Mouse (Mus musculus): Measurements from ENCODE around the gene Gm9844. TPM values are rescaled to one million over a fixed set of nuclear protein-coding genes. Genes with fewer than 3 reads are reported as not detected.

Gm9844 gene
- polyA plus RNA-seq, 1 experiment: 13.5 TPM

GRCm38 (mm10) chr7:24859234-24859633, 2.8 kb upstream of the Gm9844 start:
- TF ChIP-seq POLR2A (IDR thresholded peaks at IDR 0.05; ENCODE audit: extremely low read depth, insufficient read depth, low read length): no peak
- TF ChIP-seq CTCF (IDR thresholded peaks at IDR 0.05; ENCODE audit: extremely low read depth, insufficient read depth, low read length): no peak
- H3K27ac ChIP-seq (ENCODE audit: insufficient read depth, low read length): no peak overlapping the region
- no peaks in the 10 kb centered on the region for H3K4me1 ChIP-seq (ENCODE audit: control insufficient read depth, insufficient read depth, low read length)
- H3K4me3 ChIP-seq (ENCODE audit: insufficient read depth, low read length): no peak overlapping the region

- TF ChIP-seq POLR2A (IDR thresholded peaks at IDR 0.05; ENCODE audit: extremely low read depth, insufficient read depth, low read length): no peak
- no peak for TF ChIP-seq CTCF (IDR thresholded peaks at IDR 0.05; ENCODE audit: extremely low read depth, insufficient read depth, low read length)
- no peaks in the 10 kb centered on the region for H3K4me1 ChIP-seq (ENCODE audit: control insufficient read depth, insufficient read depth, low read length)
- H3K27ac ChIP-seq (ENCODE audit: insufficient read depth, low read length): no peak overlapping the region
- H3K4me3 ChIP-seq (ENCODE audit: insufficient read depth, low read length): no peak overlapping the region
Observed at GRCm38 (mm10) chr7:24862853-24863252, 840 bp downstream of the Gm9844 start.

- Histone ChIP-seq H3K4me3 (ENCODE audit: insufficient read depth, low read length) (no peak overlapping the region), H3K4me1 (ENCODE audit: control insufficient read depth, insufficient read depth, low read length) (no peaks in the 10 kb centered on the region)
- no peak for TF ChIP-seq CTCF (IDR thresholded peaks at IDR 0.05; ENCODE audit: extremely low read depth, insufficient read depth, low read length)
Observed at GRCm38 (mm10) chr7:24864156-24864555, 2.1 kb downstream of the Gm9844 start.

DNA sequence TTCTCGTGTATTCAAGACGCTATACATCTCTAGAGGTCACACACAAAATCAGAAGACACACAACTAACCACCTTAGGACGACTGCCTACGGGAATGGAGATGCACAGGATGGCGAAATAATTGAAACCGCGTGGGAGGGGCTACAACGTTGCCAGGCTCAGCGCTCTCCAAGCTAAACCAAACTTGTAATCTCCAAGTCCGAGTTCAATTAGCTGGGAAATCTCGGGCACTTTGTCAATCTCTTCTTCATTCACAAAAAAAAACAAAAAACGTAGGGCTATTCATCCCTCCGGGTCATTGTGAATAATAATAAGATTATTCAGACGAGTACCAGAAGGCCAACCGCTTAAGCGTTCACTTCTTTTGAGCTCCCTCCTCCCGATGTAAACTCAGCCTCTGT, 7.1 kb downstream of the Gm9844 start:
- Histone ChIP-seq H3K4me3 (ENCODE audit: insufficient read depth, low read length) (no peak overlapping the region), H3K4me1 (ENCODE audit: control insufficient read depth, insufficient read depth, low read length) (no peaks in the 10 kb centered on the region), H3K27ac (ENCODE audit: insufficient read depth, low read length) (no peak overlapping the region)
- TF ChIP-seq CTCF (IDR thresholded peaks at IDR 0.05; ENCODE audit: extremely low read depth, insufficient read depth, low read length): no peak
- no peak for TF ChIP-seq POLR2A (IDR thresholded peaks at IDR 0.05; ENCODE audit: extremely low read depth, insufficient read depth, low read length)

More at GRCm38 (mm10) chr7:24864156-24864555, 2.1 kb downstream of the Gm9844 start:
- H3K27ac ChIP-seq (ENCODE audit: insufficient read depth, low read length): no peak overlapping the region

GRCm38 (mm10) chr7:24869532-24870165, 7.6 kb downstream of the Gm9844 start, which contains the start of the genes Lypd4 and Dmrtc2:
Lypd4 (minus strand) TSS chr7:24869941.
Dmrtc2 (plus strand) TSS chr7:24870057.
- TF ChIP-seq POLR2A (IDR thresholded peaks at IDR 0.05; ENCODE audit: extremely low read depth, insufficient read depth, low read length): no peak
- no peak for TF ChIP-seq CTCF (IDR thresholded peaks at IDR 0.05; ENCODE audit: extremely low read depth, insufficient read depth, low read length)
- Histone ChIP-seq H3K27ac (ENCODE audit: insufficient read depth, low read length) (no peak within 1 kb of the TSS), H3K4me3 (ENCODE audit: insufficient read depth, low read length) (no peak within 1 kb of the TSS), H3K4me1 (ENCODE audit: control insufficient read depth, insufficient read depth, low read length) (no peaks in the 10 kb centered on the region)

- no peak overlapping the region for H3K27ac ChIP-seq (ENCODE audit: insufficient read depth, low read length)
- TF ChIP-seq POLR2A (IDR thresholded peaks at IDR 0.05; ENCODE audit: extremely low read depth, insufficient read depth, low read length) (no peak), CTCF (IDR thresholded peaks at IDR 0.05; ENCODE audit: extremely low read depth, insufficient read depth, low read length) (no peak)
Observed at GRCm38 (mm10) chr7:24877588-24877987, 15.6 kb downstream of the Gm9844 start.

GRCm38 (mm10) chr7:24879620-24880019, 17.6 kb downstream of the Gm9844 start:
- H3K27ac ChIP-seq (ENCODE audit: insufficient read depth, low read length): no peak overlapping the region
- H3K4me1 ChIP-seq (ENCODE audit: control insufficient read depth, insufficient read depth, low read length): no peaks in the 10 kb centered on the region
- H3K4me3 ChIP-seq (ENCODE audit: insufficient read depth, low read length): no peak overlapping the region
- TF ChIP-seq POLR2A (IDR thresholded peaks at IDR 0.05; ENCODE audit: extremely low read depth, insufficient read depth, low read length): no peak
- TF ChIP-seq CTCF (IDR thresholded peaks at IDR 0.05; ENCODE audit: extremely low read depth, insufficient read depth, low read length): no peak

More at GRCm38 (mm10) chr7:24877588-24877987, 15.6 kb downstream of the Gm9844 start:
- no peaks in the 10 kb centered on the region for H3K4me1 ChIP-seq (ENCODE audit: control insufficient read depth, insufficient read depth, low read length)
- no peak overlapping the region for H3K4me3 ChIP-seq (ENCODE audit: insufficient read depth, low read length)

DNA sequence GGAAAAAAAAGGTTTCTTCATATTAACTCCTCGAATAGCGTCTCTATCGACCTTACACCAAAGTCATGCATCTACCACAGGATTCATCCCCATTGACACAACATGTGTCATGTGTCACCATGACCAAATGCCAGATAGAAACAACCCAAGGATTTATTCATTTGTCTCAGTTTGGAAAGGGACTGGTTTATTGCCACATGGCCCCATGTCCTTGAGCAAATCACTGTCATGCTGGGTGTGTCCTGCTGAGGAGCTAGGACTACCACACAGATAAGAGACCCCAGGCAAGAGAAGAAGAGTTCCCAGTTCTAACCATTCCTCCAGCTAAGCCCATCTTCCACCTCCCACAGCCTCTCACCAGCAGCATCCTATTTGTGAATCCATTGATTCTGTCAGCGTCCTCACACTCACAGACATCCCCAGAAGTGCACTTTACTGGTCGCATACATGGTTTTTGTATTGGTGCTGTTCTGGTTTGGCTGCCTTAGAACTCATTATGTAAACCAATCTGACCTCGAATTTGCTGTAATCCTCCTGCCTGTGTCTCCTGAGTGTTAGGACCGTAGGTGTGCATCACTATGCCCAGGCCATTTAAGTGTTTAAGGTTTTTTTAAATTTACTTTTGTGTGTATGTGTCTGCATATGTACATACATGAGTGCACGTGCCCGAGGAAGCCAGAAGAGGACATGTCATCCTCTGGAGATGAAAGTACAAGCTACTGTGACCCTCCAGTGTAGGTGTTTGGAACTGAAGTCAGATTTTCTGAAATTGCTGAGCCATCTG, 20.6 kb downstream of the Gm9844 start:
- no peak for TF ChIP-seq CTCF (IDR thresholded peaks at IDR 0.05; ENCODE audit: extremely low read depth, insufficient read depth, low read length)
- TF ChIP-seq POLR2A (IDR thresholded peaks at IDR 0.05; ENCODE audit: extremely low read depth, insufficient read depth, low read length): no peak
- H3K4me3 ChIP-seq (ENCODE audit: insufficient read depth, low read length): no peak overlapping the region
- no peak overlapping the region for H3K27ac ChIP-seq (ENCODE audit: insufficient read depth, low read length)
- no peaks in the 10 kb centered on the region for H3K4me1 ChIP-seq (ENCODE audit: control insufficient read depth, insufficient read depth, low read length)

DNA sequence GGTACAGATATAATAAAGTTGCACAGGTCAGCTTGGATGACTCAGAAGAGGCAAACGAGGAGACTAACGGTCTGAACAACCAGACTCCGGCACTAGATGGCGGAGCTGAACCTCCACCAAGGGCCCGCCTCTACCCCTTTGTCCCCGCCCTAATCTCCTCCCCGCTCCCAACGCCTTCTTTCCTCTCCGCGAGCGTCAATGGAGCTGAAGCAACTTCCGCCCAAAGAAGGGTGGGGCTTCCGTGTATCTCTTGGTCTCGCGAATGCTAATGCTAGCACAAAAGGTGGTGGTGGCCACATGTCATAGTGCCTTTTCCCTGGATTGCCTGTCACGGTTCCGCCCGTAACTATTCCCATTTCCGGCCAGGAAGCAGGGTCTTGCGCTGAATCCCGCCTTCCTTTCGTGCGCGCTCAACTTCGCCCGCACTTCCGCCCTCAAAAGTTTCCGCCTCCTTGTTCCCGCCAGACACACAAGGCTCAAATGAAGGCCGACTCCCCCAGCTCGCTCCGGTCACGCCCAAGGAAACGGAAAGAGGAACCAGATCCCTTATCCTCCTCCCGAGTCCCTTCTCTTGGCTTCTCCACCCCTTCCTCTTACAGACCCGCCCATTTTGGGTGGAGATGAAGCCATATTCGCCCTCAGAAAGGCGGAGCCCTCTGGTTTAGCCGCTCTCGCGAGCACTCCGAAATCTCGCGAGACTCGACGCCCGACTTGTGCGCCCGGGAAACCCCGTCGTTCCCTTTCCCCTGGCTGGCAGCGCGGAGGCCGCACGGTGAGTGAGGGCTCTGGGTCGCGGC, 22.1 kb downstream of the Gm9844 start, which contains the start of gene Rps19:
Rps19 (plus strand) TSS at position 476 of the 797 bp plus-strand sequence.
- Histone ChIP-seq H3K27ac (ENCODE audit: insufficient read depth, low read length) (peak within 1 kb of the TSS; percentile 42), H3K4me3 (ENCODE audit: insufficient read depth, low read length) (peak within 1 kb of the TSS; percentile 96), H3K4me1 (ENCODE audit: control insufficient read depth, insufficient read depth, low read length) (no peaks in the 10 kb centered on the region)
- TF ChIP-seq CTCF (IDR thresholded peaks at IDR 0.05; ENCODE audit: extremely low read depth, insufficient read depth, low read length) (peak; percentile 38; the same call in 1 of the 2 replicates), POLR2A (IDR thresholded peaks at IDR 0.05; ENCODE audit: extremely low read depth, insufficient read depth, low read length) (peak; percentile 89)
